Mouse (Mus musculus) cortical plate, adult 2 months (tissue): ENCODE measurements around the gene Mcat. TPM values are rescaled to one million over a fixed set of nuclear protein-coding genes. Genes with fewer than 3 reads are reported as not detected.

Experiments
- H3K27ac ChIP-seq: fragments of 200-500 bp; 2 replicates; pipeline ENCODE4 v1.5.1; 2012; ENCODE audit warnings: low read length, control low read depth, inconsistent platforms; ENCODE audit not compliant: insufficient read depth
- H3K4me1 ChIP-seq: fragments of 200-500 bp; 2 replicates; pipeline ENCODE4 v1.6.1; 2011; ENCODE audit warnings: low read length; ENCODE audit not compliant: control insufficient read depth, insufficient read depth
- H3K4me3 ChIP-seq: fragments of 200-500 bp; 2 replicates; pipeline ENCODE4 v1.5.1; 2011; ENCODE audit warnings: mild to moderate bottlenecking, low read length, control low read depth; ENCODE audit not compliant: insufficient read depth
- CTCF ChIP-seq: fragments of 200-500 bp; IDR thresholded peaks from 2 replicates; pipeline ENCODE4 v1.5.1; 2011; ENCODE audit warnings: mild to moderate bottlenecking, control low read depth, low read length; ENCODE audit not compliant: insufficient read depth; ENCODE audit errors: extremely low read depth
- POLR2A ChIP-seq: fragments of 200-500 bp; IDR thresholded peaks from 2 replicates; pipeline ENCODE4 v1.6.1; 2011; ENCODE audit warnings: mild to moderate bottlenecking, low read length, control low read depth; ENCODE audit not compliant: insufficient read depth; ENCODE audit errors: extremely low read depth
- polyA plus RNA-seq: library from polyadenylated mRNA; depleted of rRNA; stranded (reverse); fragments of >200 nt; gene quantifications from 2 replicates; pipeline ENCODE4 v1.2.3, GENCODE M21; 2012

The Mcat gene
- polyA plus RNA-seq, 1 experiment = 26.5 TPM

DNA sequence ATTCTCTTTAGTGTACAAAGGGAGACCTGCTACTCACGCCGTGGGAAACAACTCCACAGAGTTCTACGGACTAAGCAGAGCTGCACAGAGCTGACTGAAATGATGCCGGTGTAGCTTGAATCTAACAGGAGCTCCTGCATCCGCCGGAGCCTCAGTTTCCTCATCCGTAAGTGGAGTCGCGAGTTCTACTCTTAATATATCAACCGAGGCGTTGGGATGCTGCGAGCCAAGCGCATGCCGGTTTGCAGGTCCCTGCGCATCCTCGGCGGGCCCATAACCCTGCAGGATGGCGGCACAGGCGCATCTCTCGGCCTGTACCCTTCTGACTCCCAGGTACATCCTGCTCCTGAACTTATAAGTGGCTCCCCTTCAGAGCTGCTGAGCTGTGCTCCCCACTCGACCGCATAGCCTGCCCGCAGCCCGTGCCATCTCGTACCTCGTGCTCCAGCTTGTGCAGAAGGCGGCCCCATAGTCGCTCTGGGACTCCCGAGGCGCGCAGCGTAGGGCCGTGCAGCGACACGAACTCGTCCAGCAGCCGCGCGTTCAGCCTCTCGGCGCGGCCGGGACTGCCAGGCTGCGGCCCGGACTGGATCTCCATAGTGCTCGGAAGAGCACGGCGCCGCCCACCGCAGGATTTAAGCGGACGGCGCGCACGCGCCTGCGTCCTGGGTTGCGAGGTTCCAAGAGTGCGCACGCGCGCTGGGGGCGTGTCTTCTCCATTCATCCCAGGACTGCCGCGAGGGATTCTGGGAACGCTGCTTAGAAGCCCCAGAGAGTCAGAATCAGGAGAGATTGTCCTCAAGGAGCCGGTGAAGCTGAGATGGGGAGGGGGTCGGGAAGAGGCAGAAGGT is 31.2 kb upstream of the Mcat start, which contains the start of gene Ttll12:
Gene Ttll12, minus strand, starts transcription at position 645 of the 851 bp plus-strand sequence.
- 0 out of 2 replicates have a peak, but pooled peaks cover 2% of the 10 kb centered on the region for H3K4me1 ChIP-seq

DNA sequence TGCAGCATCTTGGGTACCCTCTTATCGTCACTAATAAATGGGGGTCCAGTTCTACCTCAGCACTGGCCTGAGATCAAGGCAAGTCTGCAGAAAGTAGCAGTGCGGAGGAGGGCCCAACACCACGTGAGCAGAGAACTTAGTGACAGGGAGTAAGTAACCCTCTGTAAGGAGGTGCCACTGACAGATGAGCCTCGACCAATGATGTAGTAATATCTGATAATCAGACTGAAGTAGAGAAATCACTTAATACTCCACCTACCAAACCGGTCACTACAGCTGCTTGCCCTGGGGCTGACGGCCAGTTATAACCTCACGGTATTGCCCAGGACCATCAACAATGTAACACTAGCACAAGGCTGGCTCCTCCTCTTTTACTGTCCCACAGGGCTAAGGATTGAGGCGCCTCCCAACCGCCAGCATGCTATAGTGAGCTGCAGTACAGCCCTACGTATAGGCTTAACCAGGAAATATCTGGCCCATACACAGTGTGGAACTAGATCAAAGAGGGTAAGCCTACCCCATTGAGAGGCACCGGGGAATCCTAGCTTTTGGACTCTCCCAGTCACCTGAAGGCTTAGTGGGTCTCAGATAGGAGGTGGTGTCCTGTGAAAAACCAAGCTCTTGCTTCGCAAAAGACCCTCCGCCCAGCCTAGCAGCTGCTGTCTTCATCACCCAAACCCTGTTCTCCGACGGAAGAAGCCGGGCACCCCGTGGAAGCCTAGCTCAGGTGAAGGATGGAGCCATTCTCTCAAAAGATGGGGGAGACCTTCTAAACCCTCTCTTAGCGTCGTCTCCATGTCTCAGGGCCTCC is 30.3 kb upstream of the Mcat start:
- peak overlapping the region; percentile 72 for H3K4me3 ChIP-seq

More for the DNA sequence above, 31.2 kb upstream of the Mcat start, which contains the start of gene Ttll12:
- no peak within 1 kb of the TSS for H3K27ac ChIP-seq
- H3K4me3 ChIP-seq = peak within 1 kb of the TSS; percentile 72
- TF ChIP-seq POLR2A (peak; percentile 71), CTCF (no peak)

DNA sequence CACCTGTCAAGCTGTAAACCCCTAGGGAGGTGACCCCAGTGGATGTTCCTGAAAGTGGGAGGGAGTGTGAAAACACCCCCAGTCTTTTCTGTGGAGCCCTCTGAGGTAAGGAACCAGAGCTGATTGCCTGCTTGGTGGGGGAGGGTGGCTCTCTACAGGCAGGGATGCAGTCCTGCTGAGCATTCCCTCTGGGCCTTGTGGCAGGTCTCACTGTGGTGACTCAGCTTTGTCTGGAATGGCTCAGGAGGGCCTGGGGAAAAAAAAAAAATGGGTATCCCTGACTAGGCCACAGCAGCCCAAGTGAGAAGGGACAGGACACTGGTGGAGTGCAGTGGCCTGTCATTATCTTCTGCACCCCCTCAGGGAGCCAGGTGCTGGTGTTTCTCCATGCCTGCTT is 29.6 kb upstream of the Mcat start:
- Histone ChIP-seq H3K27ac (no peak overlapping the region), H3K4me3 (no peak overlapping the region; the same call in 1 of the 2 replicates), H3K4me1 (0 out of 2 replicates have a peak, but pooled peaks cover 2% of the 10 kb centered on the region)
- TF ChIP-seq POLR2A = no peak
- no peak for TF ChIP-seq CTCF

More for the DNA sequence above, 30.3 kb upstream of the Mcat start:
- TF ChIP-seq POLR2A (no peak), CTCF (no peak)
- Histone ChIP-seq H3K27ac (no peak overlapping the region), H3K4me1 (0 out of 2 replicates have a peak, but pooled peaks cover 2% of the 10 kb centered on the region)

DNA sequence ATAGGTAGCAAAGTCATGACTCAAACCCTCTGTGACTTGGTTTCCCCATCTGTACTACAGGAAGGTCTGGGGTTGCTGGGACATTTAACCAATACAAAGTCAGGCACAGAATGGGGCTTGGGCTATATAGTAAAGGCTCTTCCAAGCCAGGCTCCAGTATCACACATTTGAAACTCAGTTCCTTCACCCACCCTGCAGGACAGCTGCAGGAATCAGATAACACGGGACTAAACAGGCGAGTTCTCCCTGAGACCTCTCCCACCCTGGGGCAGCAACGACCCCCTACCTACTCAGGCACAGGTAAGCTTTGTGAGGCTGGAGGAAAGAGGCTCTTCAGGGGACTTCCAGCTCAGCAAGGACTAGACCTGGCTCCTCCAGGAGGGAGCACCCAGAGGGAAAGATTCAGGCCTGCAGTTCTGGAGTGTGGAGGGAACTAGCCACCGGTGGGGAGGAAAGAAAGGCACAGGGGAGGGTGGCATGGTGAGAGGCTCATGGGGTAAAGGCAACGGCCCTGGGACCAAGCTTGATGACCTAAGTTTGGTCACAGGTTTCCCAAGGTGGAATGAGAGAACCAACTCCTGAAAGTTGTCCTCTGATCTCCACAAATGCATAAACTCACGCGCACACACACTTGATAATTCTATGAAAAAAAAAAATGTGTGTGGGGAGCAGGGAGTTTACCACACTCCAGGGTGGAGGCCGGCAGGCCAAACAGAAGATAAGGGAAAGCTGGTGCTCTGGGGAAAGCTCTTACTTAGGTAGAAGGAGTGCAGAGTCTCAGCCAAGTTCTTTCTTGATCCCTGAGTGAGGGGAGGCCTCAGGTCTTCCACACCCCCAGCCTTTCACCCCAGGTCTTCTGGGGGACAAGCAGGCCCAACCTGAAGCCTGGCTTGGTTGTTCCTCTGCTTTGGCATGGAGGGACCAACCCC is 28.9 kb upstream of the Mcat start:
- TF ChIP-seq POLR2A = no peak
- TF ChIP-seq CTCF = no peak
- no peak overlapping the region for H3K27ac ChIP-seq
- H3K4me1 ChIP-seq = 0 out of 2 replicates have a peak, but pooled peaks cover 2% of the 10 kb centered on the region
- no peak overlapping the region; the same call in 1 of the 2 replicates for H3K4me3 ChIP-seq

DNA sequence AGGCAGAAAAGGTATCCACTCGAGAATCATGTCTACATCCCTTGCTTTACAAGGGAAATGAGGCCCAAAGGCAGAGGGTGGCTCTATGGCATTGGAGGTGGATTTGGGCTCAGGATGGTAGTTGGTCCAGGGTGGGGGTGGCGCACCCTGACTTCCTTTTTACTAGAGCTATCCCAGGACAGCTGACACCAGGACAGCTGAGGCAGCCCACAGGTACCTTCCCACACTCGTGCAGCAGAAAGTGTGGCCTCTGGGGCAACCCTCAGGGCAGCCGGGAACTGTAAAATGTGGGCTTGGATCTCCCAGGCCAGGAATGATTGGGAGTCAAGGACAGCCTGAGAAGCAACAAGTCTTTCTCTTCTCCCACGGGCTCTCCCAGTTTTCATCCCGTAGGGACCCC is 28.2 kb upstream of the Mcat start:
- no peak overlapping the region for H3K27ac ChIP-seq
- no peak for TF ChIP-seq POLR2A
- TF ChIP-seq CTCF = no peak
- H3K4me3 ChIP-seq = no peak overlapping the region
- H3K4me1 ChIP-seq = 0 out of 2 replicates have a peak, but pooled peaks cover 2% of the 10 kb centered on the region

DNA sequence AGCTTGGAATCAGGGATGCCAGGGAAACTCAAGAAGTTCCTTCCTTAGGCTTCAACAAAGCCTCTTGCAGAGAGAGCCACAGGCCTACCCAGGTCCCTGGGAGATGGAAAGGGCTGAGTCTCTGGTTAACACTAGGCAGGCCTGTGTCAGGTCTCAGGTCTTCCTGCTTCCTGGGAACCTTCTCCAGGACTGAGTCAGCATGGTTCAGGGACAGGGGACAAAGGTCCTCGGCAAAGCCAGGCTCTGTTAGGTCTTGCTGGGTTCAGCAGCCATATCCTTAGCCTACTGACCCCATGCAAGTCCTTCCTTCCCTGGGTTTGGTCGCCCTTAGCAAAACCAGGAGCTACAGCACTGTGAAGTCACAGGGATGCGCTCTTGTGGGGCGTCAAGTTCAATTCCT is 27.3 kb upstream of the Mcat start:
- Histone ChIP-seq H3K4me3 (no peak overlapping the region), H3K27ac (no peak overlapping the region), H3K4me1 (0 out of 2 replicates have a peak, but pooled peaks cover 2% of the 10 kb centered on the region)
- no peak for TF ChIP-seq POLR2A
- TF ChIP-seq CTCF = no peak

DNA sequence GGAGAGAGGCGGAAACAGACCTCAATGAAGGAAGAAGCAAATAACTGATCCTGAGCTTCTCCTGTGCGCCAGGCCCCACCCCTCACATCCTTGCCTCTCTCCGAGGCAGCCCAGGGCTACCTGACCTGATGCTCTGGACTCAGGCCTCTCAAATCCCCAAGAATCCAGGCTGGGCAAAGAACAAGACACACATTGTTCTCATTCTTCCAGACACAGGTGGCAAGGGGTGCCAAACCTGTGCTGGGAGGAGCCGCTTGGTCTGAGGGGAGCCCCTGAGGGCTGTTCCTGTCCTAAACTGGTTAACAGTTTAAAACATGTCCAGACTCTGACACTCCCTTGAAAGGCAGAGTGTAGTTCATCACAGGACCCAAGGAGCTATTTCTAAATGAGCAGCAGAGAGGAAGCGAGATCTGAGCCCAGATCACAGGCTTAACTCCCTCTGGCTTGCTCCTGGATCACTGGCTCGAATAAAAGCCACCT is 21.2 kb upstream of the Mcat start:
- TF ChIP-seq CTCF (no peak), POLR2A (no peak)
- Histone ChIP-seq H3K27ac (no peak overlapping the region), H3K4me3 (no peak overlapping the region), H3K4me1 (no peaks in the 10 kb centered on the region)

DNA sequence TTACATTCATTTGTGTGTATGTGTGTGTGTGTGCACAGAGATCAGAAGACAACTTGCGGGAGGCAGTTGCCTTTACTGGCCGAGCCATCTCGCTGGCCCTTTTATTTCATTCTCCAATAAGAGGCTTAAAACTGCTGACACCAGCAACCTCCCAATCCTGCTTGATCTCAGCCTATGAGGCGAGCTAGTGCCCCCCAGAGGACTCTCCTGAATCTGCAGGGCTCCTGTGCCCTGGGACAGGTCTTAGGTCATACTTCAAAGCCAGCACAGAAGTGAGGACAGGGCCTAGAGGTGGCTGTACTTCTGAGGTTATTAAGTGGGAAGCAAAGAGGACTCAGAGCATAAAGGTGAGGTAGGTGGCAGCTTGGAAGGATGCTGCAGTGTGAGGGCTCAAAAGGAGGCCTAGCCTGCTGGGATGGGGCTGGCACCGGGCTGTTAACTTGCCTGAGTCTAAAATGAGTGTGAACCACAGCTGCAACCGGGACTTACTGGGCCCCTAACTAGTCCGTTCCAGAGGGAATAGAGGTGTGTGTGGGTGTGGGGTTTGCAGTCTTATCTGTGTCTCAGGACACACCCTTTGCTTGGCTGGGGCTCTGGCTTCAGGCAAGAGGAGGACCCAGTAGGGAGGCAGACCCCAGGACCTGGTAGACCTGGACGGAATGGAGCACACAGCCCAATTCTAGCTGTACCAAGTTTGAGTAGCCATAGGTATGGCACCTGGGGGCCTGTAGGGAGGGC is 20.0 kb upstream of the Mcat start:
- Histone ChIP-seq H3K4me1 (no peaks in the 10 kb centered on the region), H3K27ac (no peak overlapping the region), H3K4me3 (no peak overlapping the region)
- TF ChIP-seq CTCF = peak; percentile 44
- no peak for TF ChIP-seq POLR2A
